Mouse (Mus musculus) activated CD4-positive, CD25-positive, alpha-beta regulatory T cell (primary cell): ENCODE measurements around the gene Gm13698. TPM values are rescaled to one million over a fixed set of nuclear protein-coding genes. Genes with fewer than 3 reads are reported as not detected.

Experiments used
- polyA plus RNA-seq, 2 experiments: library from polyadenylated mRNA; unstranded; fragments of 100-300 nt; shearing (Covaris generic); gene quantifications; one replicate each; pipeline ENCODE4 v1.2.1; 2017

The Gm13698 gene
- under 1 TPM in 1 of 2 experiments, not detected in 1; 0.16 TPM for polyA plus RNA-seq

DNA sequence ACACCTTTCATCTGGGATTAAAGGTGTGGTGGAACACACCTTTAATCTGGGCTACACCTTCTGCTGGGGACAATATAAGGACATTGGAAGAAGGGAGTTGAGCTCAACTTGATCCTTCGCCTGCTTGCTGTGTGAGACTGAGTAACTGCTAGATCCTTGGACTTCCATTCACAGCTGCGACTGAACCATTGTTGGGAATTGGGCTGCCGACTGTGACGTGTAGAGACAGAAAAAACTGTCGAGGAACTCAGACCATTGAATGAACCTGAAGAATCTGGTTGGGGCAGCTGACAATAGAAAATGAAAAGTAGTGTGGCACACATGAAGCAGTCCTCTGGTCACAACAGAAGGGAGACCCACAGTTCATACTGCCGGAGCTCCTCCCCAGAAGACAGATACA is at the start of gene Gm13698:
TSS of gene Gm13698 (plus strand) at position 301 of the 400 bp plus-strand sequence.

DNA sequence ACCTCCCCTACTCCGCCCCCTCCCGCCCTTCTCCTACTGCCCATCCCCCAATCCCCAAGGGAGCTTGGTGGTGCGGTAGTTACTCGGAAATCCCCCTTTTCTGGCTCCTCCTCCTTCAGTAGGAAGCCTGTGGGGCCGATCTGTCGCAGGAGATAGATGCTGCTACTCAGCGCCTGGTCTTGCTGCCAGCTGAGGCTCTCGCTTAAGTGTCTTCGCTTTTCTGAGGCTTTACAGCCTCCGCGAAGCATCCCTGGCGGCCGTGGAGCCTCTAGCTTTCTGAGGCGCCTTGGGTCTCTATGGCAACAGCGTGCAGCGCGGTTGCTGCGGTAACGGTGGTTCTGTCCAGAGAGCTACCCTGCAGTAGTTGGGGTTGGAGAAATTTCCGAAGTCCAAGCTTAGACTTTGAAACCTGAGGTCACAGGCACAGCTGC is 14.5 kb upstream of the Gm13698 start, which contains the start of gene Zswim2:
TSS of gene Zswim2 (minus strand) at position 298 of the 431 bp plus-strand sequence.

DNA sequence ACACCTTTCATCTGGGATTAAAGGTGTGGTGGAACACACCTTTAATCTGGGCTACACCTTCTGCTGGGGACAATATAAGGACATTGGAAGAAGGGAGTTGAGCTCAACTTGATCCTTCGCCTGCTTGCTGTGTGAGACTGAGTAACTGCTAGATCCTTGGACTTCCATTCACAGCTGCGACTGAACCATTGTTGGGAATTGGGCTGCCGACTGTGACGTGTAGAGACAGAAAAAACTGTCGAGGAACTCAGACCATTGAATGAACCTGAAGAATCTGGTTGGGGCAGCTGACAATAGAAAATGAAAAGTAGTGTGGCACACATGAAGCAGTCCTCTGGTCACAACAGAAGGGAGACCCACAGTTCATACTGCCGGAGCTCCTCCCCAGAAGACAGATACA is 5.7 kb downstream of the Gm13698 start, which contains the start of gene Gm13693:
TSS of gene Gm13693 (plus strand) at position 301 of the 400 bp plus-strand sequence.

DNA sequence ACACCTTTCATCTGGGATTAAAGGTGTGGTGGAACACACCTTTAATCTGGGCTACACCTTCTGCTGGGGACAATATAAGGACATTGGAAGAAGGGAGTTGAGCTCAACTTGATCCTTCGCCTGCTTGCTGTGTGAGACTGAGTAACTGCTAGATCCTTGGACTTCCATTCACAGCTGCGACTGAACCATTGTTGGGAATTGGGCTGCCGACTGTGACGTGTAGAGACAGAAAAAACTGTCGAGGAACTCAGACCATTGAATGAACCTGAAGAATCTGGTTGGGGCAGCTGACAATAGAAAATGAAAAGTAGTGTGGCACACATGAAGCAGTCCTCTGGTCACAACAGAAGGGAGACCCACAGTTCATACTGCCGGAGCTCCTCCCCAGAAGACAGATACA is 11.5 kb downstream of the Gm13698 start, which contains the start of gene Gm13695:
TSS of gene Gm13695 (plus strand) at position 301 of the 400 bp plus-strand sequence.

DNA sequence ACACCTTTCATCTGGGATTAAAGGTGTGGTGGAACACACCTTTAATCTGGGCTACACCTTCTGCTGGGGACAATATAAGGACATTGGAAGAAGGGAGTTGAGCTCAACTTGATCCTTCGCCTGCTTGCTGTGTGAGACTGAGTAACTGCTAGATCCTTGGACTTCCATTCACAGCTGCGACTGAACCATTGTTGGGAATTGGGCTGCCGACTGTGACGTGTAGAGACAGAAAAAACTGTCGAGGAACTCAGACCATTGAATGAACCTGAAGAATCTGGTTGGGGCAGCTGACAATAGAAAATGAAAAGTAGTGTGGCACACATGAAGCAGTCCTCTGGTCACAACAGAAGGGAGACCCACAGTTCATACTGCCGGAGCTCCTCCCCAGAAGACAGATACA is 17.3 kb downstream of the Gm13698 start, which contains the start of gene Gm13696:
TSS of gene Gm13696 (plus strand) at position 301 of the 400 bp plus-strand sequence.

DNA sequence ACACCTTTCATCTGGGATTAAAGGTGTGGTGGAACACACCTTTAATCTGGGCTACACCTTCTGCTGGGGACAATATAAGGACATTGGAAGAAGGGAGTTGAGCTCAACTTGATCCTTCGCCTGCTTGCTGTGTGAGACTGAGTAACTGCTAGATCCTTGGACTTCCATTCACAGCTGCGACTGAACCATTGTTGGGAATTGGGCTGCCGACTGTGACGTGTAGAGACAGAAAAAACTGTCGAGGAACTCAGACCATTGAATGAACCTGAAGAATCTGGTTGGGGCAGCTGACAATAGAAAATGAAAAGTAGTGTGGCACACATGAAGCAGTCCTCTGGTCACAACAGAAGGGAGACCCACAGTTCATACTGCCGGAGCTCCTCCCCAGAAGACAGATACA is 23.1 kb downstream of the Gm13698 start, which contains the start of gene Gm13694:
TSS of gene Gm13694 (plus strand) at position 301 of the 400 bp plus-strand sequence.

DNA sequence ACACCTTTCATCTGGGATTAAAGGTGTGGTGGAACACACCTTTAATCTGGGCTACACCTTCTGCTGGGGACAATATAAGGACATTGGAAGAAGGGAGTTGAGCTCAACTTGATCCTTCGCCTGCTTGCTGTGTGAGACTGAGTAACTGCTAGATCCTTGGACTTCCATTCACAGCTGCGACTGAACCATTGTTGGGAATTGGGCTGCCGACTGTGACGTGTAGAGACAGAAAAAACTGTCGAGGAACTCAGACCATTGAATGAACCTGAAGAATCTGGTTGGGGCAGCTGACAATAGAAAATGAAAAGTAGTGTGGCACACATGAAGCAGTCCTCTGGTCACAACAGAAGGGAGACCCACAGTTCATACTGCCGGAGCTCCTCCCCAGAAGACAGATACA is 28.9 kb downstream of the Gm13698 start, which contains the start of gene Gm13697:
TSS of gene Gm13697 (plus strand) at position 301 of the 400 bp plus-strand sequence.

DNA sequence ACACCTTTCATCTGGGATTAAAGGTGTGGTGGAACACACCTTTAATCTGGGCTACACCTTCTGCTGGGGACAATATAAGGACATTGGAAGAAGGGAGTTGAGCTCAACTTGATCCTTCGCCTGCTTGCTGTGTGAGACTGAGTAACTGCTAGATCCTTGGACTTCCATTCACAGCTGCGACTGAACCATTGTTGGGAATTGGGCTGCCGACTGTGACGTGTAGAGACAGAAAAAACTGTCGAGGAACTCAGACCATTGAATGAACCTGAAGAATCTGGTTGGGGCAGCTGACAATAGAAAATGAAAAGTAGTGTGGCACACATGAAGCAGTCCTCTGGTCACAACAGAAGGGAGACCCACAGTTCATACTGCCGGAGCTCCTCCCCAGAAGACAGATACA is 34.8 kb downstream of the Gm13698 start, which contains the start of gene Gm13691:
TSS of gene Gm13691 (plus strand) at position 301 of the 400 bp plus-strand sequence.

Other genes with a start within 250 kb of the Gm13698 start
- gene Itgav, start 231.3 kb upstream of the Gm13698 start, polyA plus RNA-seq: 10 to 100 TPM; 38.5 to 70.0 TPM
- gene Fam171b, start 143.1 kb upstream of the Gm13698 start, polyA plus RNA-seq: under 1 TPM in 1 of 2 experiments, not detected in 1; 0.14 TPM
- not detected for gene Zswim2, start 14.5 kb upstream of the Gm13698 start, polyA plus RNA-seq
- gene Gm13693, start 5.8 kb downstream of the Gm13698 start, polyA plus RNA-seq: under 1 TPM in 1 of 2 experiments, not detected in 1; 0.16 TPM
- not detected for gene Gm13695, start 11.6 kb downstream of the Gm13698 start, polyA plus RNA-seq
- gene Gm13696, start 17.4 kb downstream of the Gm13698 start, polyA plus RNA-seq: under 1 TPM in 1 of 2 experiments, not detected in 1; 0.16 TPM
- gene Gm13694, start 23.2 kb downstream of the Gm13698 start, polyA plus RNA-seq: under 1 TPM in 1 of 2 experiments, not detected in 1; 0.16 TPM
- gene Gm13697, start 29.1 kb downstream of the Gm13698 start, polyA plus RNA-seq: under 1 TPM in 1 of 2 experiments, not detected in 1; 0.16 TPM
- gene Gm13691, start 34.9 kb downstream of the Gm13698 start, polyA plus RNA-seq: under 1 TPM in 1 of 2 experiments, not detected in 1; 0.16 TPM